ENCODE assay signal across 7 mouse cellular contexts in the genomic region with DNA sequence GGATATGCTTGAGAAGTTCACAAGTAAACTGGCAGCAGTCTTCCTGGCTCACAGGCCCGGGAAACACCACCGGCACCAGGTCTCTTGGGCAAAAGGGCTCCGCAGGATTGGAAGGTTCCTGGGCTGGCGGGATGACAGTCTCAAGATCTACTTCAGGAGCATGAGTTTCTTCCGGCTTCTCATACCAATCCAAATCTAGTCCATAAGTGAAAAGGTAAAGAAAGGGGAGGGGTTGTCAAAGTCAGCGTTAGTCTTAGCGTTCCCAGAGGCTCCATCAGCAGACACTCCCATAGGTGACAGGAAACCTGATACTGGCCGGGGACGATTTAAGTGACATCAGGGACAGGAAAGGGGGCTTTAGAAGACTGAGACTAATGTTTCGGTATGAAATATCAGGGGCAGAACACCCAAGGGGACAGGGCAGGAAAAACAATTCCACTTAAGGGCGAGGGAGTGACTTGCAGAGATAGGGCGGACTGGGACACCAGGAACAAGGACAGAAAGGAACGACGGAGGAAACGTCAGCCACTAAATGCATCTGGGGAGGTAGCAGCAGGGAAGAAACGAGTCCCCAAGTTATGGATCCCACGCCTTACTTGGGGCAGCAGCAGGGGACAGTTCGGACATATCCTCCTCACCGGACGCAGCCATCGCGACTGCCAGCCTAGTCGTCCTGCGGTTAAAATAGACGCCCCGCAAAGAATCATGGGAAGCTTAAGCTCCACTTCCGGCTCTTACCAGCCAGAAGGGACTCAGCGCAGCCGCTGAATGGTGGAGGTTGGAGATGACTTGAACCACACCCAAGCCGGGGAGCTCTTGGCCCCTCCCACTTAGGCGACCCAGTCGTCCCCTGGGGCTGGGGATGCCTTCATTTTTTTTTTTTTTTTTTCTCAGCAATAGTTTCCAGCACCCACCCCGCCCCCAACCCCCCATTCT. TPM values are rescaled to one million over a fixed set of nuclear protein-coding genes. Genes with fewer than 3 reads are reported as not detected.
DNase-seq lines count a peak whose midpoint lies in the region; ATAC-seq lines count a peak whose summit lies in the region.

Gene Mad2l1bp, minus strand, starts transcription at position 707 of the 936 bp plus-strand sequence.

- no peaks in the 10 kb centered on the region for H3K9me3 ChIP-seq in intestine, embryonic 16.5 days (ENCODE audit: control insufficient read depth, low read length)
- H3K9me3 ChIP-seq in midbrain, embryonic 11.5 days (ENCODE audit: control insufficient read depth, low read length): no peaks in the 10 kb centered on the region

- peak within 1 kb of the TSS; percentile 85 for H3K4me2 ChIP-seq in intestine, embryonic 16.5 days (ENCODE audit: low read depth, low read length)
- peak within 1 kb of the TSS; percentile 75 for H3K4me2 ChIP-seq in midbrain, embryonic 11.5 days

- peak; percentile 95 for ATAC-seq in intestine, embryonic 16.5 days
- peak; percentile 93 for ATAC-seq in midbrain, embryonic 11.5 days (ENCODE audit: low FRiP score)

- peak within 1 kb of the TSS; percentile 60 for H3K4me3 ChIP-seq in intestine, embryonic 16.5 days (ENCODE audit: low read length)
- H3K4me3 ChIP-seq in midbrain, embryonic 11.5 days (ENCODE audit: low read depth, low read length): peak within 1 kb of the TSS; percentile 54

- H3K27ac ChIP-seq in intestine, embryonic 16.5 days (ENCODE audit: low read length): peak within 1 kb of the TSS; percentile 75
- H3K27ac ChIP-seq in midbrain, embryonic 11.5 days (ENCODE audit: low read depth, low read length): no peak within 1 kb of the TSS

- peaks cover 7% of the 10 kb centered on the region for H3K4me1 ChIP-seq in intestine, embryonic 16.5 days (ENCODE audit: control insufficient read depth, insufficient read depth, low read length)
- H3K4me1 ChIP-seq in midbrain, embryonic 11.5 days (ENCODE audit: control insufficient read depth, insufficient read depth, low read length): peaks cover 5% of the 10 kb centered on the region

- WGBS in intestine, embryonic 16.5 days: 2% methylated on average over 33 of the region's 33 CpGs
- 9% methylated on average over 33 of the region's 33 CpGs for WGBS in midbrain, embryonic 11.5 days

- intact Hi-C loops in gastrocnemius, postnatal 36 days (cut with DNase I): no loop called here
- intact Hi-C loops in left cerebral cortex, postnatal 36 days (cut with DNase I): no loop called here

- no peaks in the 10 kb centered on the region for H3K27me3 ChIP-seq in intestine, embryonic 16.5 days (replicated peaks; ENCODE audit: control insufficient read depth, insufficient read depth, low read length)
- no peaks in the 10 kb centered on the region for H3K27me3 ChIP-seq in midbrain, embryonic 11.5 days (ENCODE audit: control insufficient read depth, insufficient read depth, low read length)

- peak; percentile 89 for DNase-seq in adrenal gland, adult 8-10 months
- DNase-seq in embryo, embryonic 11.5 days (ENCODE audit: low read depth, low spot score): peak; percentile 83
- peak; percentile 75 to 85 for DNase-seq in gastrocnemius, postnatal 36 days
- peak; percentile 86 to 88 for DNase-seq in left cerebral cortex, postnatal 36 days (ENCODE audit: low spot score in 2 of 2)
- DNase-seq in midbrain, embryonic 11.5 days (ENCODE audit: low spot score, missing footprints): peak; percentile 98
- peak; percentile 79 for DNase-seq in spleen, adult 12 weeks (ENCODE audit: low spot score)

- H3K36me3 ChIP-seq in intestine, embryonic 16.5 days (ENCODE audit: control insufficient read depth, insufficient read depth, low read length): no peaks in the 10 kb centered on the region
- H3K36me3 ChIP-seq in midbrain, embryonic 11.5 days (ENCODE audit: control insufficient read depth, insufficient read depth, low read length): peaks cover 1% of the 10 kb centered on the region; the same call in 1 of the 2 replicates

- H3K9ac ChIP-seq in intestine, embryonic 16.5 days (ENCODE audit: low read depth, low read length): peak within 1 kb of the TSS; percentile 82
- peak within 1 kb of the TSS; percentile 71 for H3K9ac ChIP-seq in midbrain, embryonic 11.5 days (ENCODE audit: low read length)

RNA-seq across cellular contexts. Expression of gene Mad2l1bp, which starts in this region (rescaled TPM):
- 10 to 100 TPM; 16.5 to 22.1 (median 18.8) TPM for total RNA-seq in adrenal gland, adult 8-10 months (2022)
- 10 to 100 TPM; 17.1 to 19.8 TPM for total RNA-seq in gastrocnemius, postnatal 36 days (2021)
- 35.4 and 37.1 TPM in 2 replicates for polyA plus RNA-seq in intestine, embryonic 16.5 days (2015; fragmentation: Nextera tagmentation; extraction: Ambion mirVana)
- 10 to 100 TPM; 11.4 to 15.5 TPM for total RNA-seq in left cerebral cortex, postnatal 36 days (2021)
- 32.8 and 33.3 TPM in 2 replicates for polyA plus RNA-seq in midbrain, embryonic 11.5 days (2014; fragmentation: Nextera tagmentation; extraction: Ambion mirVana)
